ENCODE assay signal across 8 mouse cellular contexts in genomic region chr15:81987646-81988045, GRCm38 (mm10). TPM values are rescaled to one million over a fixed set of nuclear protein-coding genes. Genes with fewer than 3 reads are reported as not detected.
DNase-seq lines count a peak whose midpoint lies in the region; ATAC-seq and TF ChIP-seq lines count a peak whose summit lies in the region.

Gene Xrcc6 (plus strand): TSS chr15:81987835.

- ATAC-seq in erythroblast, adult 5-6 weeks (replicated peaks; ENCODE audit: low FRiP score, poor library complexity, severe bottlenecking), result no peak
- ATAC-seq in limb, embryonic 11.5 days (ENCODE audit: insufficient number of reproducible peaks, low FRiP score, low TSS enrichment, low read depth), result no peak

- H3K27ac ChIP-seq in limb, embryonic 11.5 days (replicated peaks; ENCODE audit: low read depth, low read length), result no peak within 1 kb of the TSS
- H3K27ac ChIP-seq in olfactory bulb, adult 2 months (ENCODE audit: insufficient read depth, low read depth, low read length), result peak within 1 kb of the TSS; percentile 25; the same call in 1 of the 2 replicates

- no peak for DNase-seq in thymus, postnatal 0 days (ENCODE audit: low spot score)
- no peak for DNase-seq in thymus, postnatal 36 days
- no peak for DNase-seq in heart, postnatal 14 days
- no peak for DNase-seq in limb, embryonic 11.5 days (ENCODE audit: low spot score)
- no peak for DNase-seq in lung, adult 18-20 months
- no peak for DNase-seq in MN1 (ENCODE audit: low spot score)

- H3K4me3 ChIP-seq in limb, embryonic 11.5 days (ENCODE audit: low read depth, low read length), result no peak within 1 kb of the TSS
- H3K4me3 ChIP-seq in olfactory bulb, adult 2 months (ENCODE audit: insufficient read depth, low read depth, low read length), result no peak within 1 kb of the TSS

- H3K27me3 ChIP-seq in limb, embryonic 11.5 days (ENCODE audit: control insufficient read depth, insufficient read depth, low read length), result no peaks in the 10 kb centered on the region

- no peaks in the 10 kb centered on the region for H3K4me1 ChIP-seq in limb, embryonic 11.5 days (ENCODE audit: control insufficient read depth, insufficient read depth, low read length)
- peaks cover 8% of the 10 kb centered on the region for H3K4me1 ChIP-seq in olfactory bulb, adult 2 months (ENCODE audit: control insufficient read depth, insufficient read depth, low read length)

- no peak for TF ChIP-seq CTCF in olfactory bulb, adult 2 months (IDR thresholded peaks at IDR 0.05; ENCODE audit: insufficient read depth, low read depth, low read length)

- intact Hi-C loops in heart, postnatal 14 days (cut with DNase I), result no loop called here

- no peaks in the 10 kb centered on the region for H3K9me3 ChIP-seq in limb, embryonic 11.5 days (ENCODE audit: control insufficient read depth, low read length)

- H3K4me2 ChIP-seq in limb, embryonic 11.5 days (ENCODE audit: low read depth, severe bottlenecking), result no peak within 1 kb of the TSS

- WGBS in limb, embryonic 11.5 days, result 77% methylated on average over 3 of the region's 3 CpGs
- 63% methylated on average over 3 of the region's 3 CpGs for WGBS in olfactory bulb, adult 2 months

- no peak for TF ChIP-seq POLR2A in olfactory bulb, adult 2 months (IDR thresholded peaks at IDR 0.05; ENCODE audit: insufficient read depth, low read depth, low read length)

- no peaks in the 10 kb centered on the region for H3K36me3 ChIP-seq in limb, embryonic 11.5 days (ENCODE audit: control insufficient read depth, insufficient read depth, low read length)

- no peak within 1 kb of the TSS for H3K9ac ChIP-seq in limb, embryonic 11.5 days (ENCODE audit: low read length)

RNA-seq across cellular contexts. Expression of gene Xrcc6, which starts in this region (rescaled TPM):
- 441 and 472 TPM in 2 replicates for polyA plus RNA-seq in thymus, postnatal 0 days (2015; fragmentation: Nextera tagmentation; extraction: Ambion mirVana)
- 17.6 and 41.7 TPM in 2 replicates for total RNA-seq in erythroblast, adult 5-6 weeks (2015; ENCODE audit: low replicate concordance)
- total RNA-seq in erythroblast, adult 5-6 weeks (2017; ENCODE audit: low replicate concordance), result 23.6 and 52.2 TPM in 2 replicates
- total RNA-seq in heart, postnatal 14 days (2021), result 10 to 100 TPM; 20.4 to 27.0 TPM
- 91.0 and 105 TPM in 2 replicates for polyA plus RNA-seq in limb, embryonic 11.5 days (2014; fragmentation: Nextera tagmentation; extraction: Ambion mirVana)
- polyA plus RNA-seq in olfactory bulb, adult 2 months (2012; ENCODE audit: insufficient read depth, insufficient read length, low replicate concordance, missing spikeins), result 1,163 TPM in 1 of 2 replicates, not detected in the other
